Mouse (Mus musculus): ENCODE measurements around the gene Scgb1a1.

GRCm38 (mm10) chr19:9095111-9095510, 7.4 kb upstream of the Scgb1a1 start:
- TF ChIP-seq CTCF (IDR thresholded peaks at IDR 0.05; ENCODE audit: borderline replicate concordance, control insufficient read depth, extremely low read depth, insufficient read depth, low read length, poor library complexity) (no peak), POLR2A (IDR thresholded peaks at IDR 0.05; ENCODE audit: control insufficient read depth, extremely low read depth, insufficient read depth, low read length, poor library complexity) (no peak)
